Mouse (Mus musculus) heart, embryonic 15.5 days (tissue): Measurements from ENCODE around the gene Olfr195. TPM values are rescaled to one million over a fixed set of nuclear protein-coding genes. Genes with fewer than 3 reads are reported as not detected.
"Not testable (repeated sequence)": the region's sequence is repeated elsewhere in the genome, so short reads cannot be mapped to it uniquely, and the experiment has no call there.

Experiments used
- ATAC-seq: fragments of 200-750 bp; cut with Nextera tagmentation; replicated peaks from 2 replicates; pipeline ENCODE4 v1.8.0; 2017; ENCODE audit warnings: low read depth, moderate TSS enrichment; ENCODE audit not compliant: insufficient number of reproducible peaks, insufficient read depth, low FRiP score
- H3K27ac ChIP-seq: fragments of 300-500 bp; sonication (generic); 2 replicates; pipeline ENCODE4 v1.5.1; 2015; ENCODE audit warnings: mild to moderate bottlenecking, inconsistent platforms
- H3K27me3 ChIP-seq: fragments of 300-500 bp; sonication (generic); 2 replicates; pipeline ENCODE4 v1.6.1; 2015; ENCODE audit warnings: inconsistent platforms
- H3K36me3 ChIP-seq: fragments of 300-500 bp; sonication (generic); 2 replicates; pipeline ENCODE4 v1.6.1; 2015; ENCODE audit warnings: mild to moderate bottlenecking, inconsistent platforms
- H3K4me1 ChIP-seq: fragments of 300-500 bp; sonication (generic); replicated peaks from 2 replicates; pipeline ENCODE4 v1.6.1; 2015; ENCODE audit warnings: inconsistent platforms
- H3K4me2 ChIP-seq: fragments of 300-500 bp; sonication (generic); 2 replicates; pipeline ENCODE4 v1.6.1; 2015; ENCODE audit warnings: inconsistent platforms, mild to moderate bottlenecking, moderate library complexity
- H3K4me3 ChIP-seq: fragments of 300-500 bp; sonication (generic); 2 replicates; pipeline ENCODE4 v1.5.1; 2015; ENCODE audit warnings: mild to moderate bottlenecking, inconsistent platforms
- H3K9ac ChIP-seq: fragments of 300-500 bp; sonication (generic); 2 replicates; pipeline ENCODE4 v1.6.1; 2015; ENCODE audit warnings: mild to moderate bottlenecking, inconsistent platforms
- H3K9me3 ChIP-seq: fragments of 300-500 bp; sonication (generic); replicated peaks from 2 replicates; pipeline ENCODE4 v1.6.1; 2016; ENCODE audit warnings: inconsistent platforms
- WGBS: fragments of 180-500 bp; shearing (Covaris S2); methylation state at CpG from one replicate; pipeline ENCODE4 v1.1.7; 2015; ENCODE audit warnings: mixed read lengths; 5-methylcytosine and 5-hydroxymethylcytosine counted together
- polyA plus RNA-seq: library from polyadenylated mRNA; unstranded; fragments of >200 nt; fragmentation: Nextera tagmentation; extraction: Ambion mirVana; gene quantifications from 2 replicates; pipeline ENCODE4 v1.2.1, GENCODE M21; 2015

The Olfr195 gene
- polyA plus RNA-seq, result not detected in 2 replicates

DNA sequence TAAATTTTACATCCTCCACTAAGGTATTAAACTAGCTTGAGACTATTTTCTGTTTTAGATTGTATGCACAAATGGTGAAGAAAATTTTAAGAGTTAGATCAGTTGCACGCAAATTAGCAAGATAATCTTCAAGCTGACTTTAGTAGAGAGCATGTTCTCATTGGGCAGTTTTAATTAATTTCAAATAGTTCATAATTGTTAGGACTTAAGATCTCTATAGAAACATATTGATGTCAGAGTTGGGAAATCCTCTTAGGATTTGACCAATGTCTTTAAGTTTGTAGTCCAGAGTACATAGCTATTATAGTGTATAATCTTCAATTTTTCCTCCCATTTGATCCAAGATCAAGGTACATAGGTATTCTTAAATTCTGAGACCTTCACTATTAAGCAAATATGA, at the start of gene Olfr195:
TSS of gene Olfr195 (plus strand) at position 301 of the 400 bp plus-strand sequence.
- Histone ChIP-seq H3K27ac (no peak within 1 kb of the TSS), H3K36me3 (no peaks in the 10 kb centered on the region), H3K4me1 (no peaks in the 10 kb centered on the region), H3K27me3 (no peaks in the 10 kb centered on the region), H3K9me3 (no peaks in the 10 kb centered on the region), H3K4me3 (no peak within 1 kb of the TSS), H3K9ac (no peak within 1 kb of the TSS), H3K4me2 (no peak within 1 kb of the TSS)
- WGBS, result 85% methylated on average over 1 of the region's 1 CpGs
- no peak for ATAC-seq

DNA sequence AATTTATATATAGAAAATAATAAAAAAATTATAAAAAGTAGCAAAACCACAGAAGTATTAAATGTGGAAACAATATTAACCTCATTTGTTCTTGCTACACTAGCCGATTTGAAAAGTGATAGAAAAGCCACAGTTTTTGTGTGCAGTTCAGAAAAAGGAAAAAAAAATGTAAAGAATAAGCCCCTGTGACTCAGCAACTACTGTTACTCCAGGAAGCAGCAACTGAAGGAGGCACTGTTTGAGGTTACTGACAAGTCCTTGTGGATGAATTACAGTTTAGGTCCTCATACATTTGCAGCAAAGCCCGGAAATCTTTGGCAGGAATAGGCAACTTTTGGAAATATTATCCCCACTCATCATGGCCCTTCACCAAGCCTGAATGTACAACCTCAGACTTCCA, 41.5 kb upstream of the Olfr195 start:
- Histone ChIP-seq H3K36me3 (no peaks in the 10 kb centered on the region), H3K4me2 (no peak overlapping the region), H3K27me3 (no peaks in the 10 kb centered on the region), H3K4me3 (no peak overlapping the region), H3K4me1 (no peaks in the 10 kb centered on the region), H3K9me3 (no peaks in the 10 kb centered on the region), H3K27ac (no peak overlapping the region), H3K9ac (no peak overlapping the region)
- no peak for ATAC-seq
- WGBS, result 68% methylated on average over 2 of the region's 2 CpGs

DNA sequence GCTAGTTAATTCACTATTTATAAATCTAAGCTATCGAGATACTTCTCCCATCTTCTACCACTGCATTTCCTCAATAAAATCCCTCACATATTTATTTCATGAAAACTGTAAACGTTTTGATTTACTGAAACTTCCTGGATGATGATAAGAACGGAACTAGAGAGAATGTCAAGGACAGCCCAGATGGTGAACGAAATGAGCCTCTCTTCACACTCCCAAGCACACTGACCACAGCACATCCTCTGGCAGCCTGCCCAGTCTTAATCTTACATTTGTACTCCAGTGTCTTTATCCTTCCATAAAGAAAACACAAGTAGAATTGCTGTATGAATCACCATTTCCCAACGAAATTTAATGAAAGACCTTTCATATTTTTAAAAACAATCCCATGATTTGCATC, 38.3 kb upstream of the Olfr195 start:
- H3K9ac ChIP-seq, H3K27me3 ChIP-seq, H3K4me2 ChIP-seq, H3K4me3 ChIP-seq, H3K36me3 ChIP-seq, H3K4me1 ChIP-seq, H3K9me3 ChIP-seq, H3K27ac ChIP-seq, ATAC-seq: not testable (repeated sequence)
- 44% methylated on average over 5 of the region's 5 CpGs for WGBS

DNA sequence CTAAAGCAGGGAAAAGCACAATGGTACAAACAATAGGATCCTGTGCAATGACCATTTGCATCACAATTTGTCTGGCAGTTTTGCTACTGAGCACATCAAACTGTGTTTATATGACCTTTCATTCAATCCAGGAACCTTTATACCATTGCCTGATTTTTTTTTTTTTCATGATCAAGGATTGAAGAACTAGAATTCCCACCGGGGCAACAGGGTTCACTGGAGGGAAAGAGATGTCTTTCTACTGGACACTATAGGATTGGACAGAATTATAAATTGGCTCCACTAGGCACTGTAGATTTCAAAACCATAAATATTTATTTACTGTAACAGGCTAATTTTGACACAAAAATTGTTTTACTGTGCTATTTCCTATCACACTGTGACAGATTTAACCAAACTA, 35.1 kb upstream of the Olfr195 start, which contains the start of gene Olfr193:
TSS of gene Olfr193 (minus strand) at position 101 of the 400 bp plus-strand sequence.
- H3K4me2 ChIP-seq, result no peak within 1 kb of the TSS
- no peak within 1 kb of the TSS for H3K9ac ChIP-seq
- no peak within 1 kb of the TSS for H3K27ac ChIP-seq
- 0 out of 2 replicates have a peak, but pooled peaks cover 2% of the 10 kb centered on the region for H3K9me3 ChIP-seq
- no peaks in the 10 kb centered on the region for H3K36me3 ChIP-seq
- ATAC-seq, result no peak
- H3K4me1 ChIP-seq, result no peaks in the 10 kb centered on the region
- no peak within 1 kb of the TSS for H3K4me3 ChIP-seq
- WGBS, result 74% methylated on average over 1 of the region's 1 CpGs
- H3K27me3 ChIP-seq, result no peaks in the 10 kb centered on the region

DNA sequence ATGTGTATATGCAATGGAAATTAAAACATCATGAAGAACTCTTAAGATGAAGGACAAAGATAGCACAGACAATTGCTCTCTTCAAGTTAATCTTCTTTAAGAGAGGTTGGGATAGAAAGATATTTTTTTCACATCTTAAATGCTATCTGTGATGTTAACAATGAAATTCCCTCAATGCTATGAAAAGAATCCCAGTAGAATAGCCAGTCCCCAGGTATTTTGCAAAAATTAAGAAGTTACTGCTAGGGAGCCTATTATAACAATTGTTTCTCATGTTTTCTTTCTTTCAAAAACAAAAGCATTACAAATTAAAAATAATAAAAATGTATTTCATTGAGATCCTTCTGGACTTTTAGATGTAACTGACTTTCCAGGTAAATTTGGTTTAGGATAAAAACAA, 25.9 kb upstream of the Olfr195 start, which contains the start of gene Olfr194:
TSS of gene Olfr194 (minus strand) at position 101 of the 400 bp plus-strand sequence.
- Histone ChIP-seq H3K9me3 (0 out of 2 replicates have a peak, but pooled peaks cover 2% of the 10 kb centered on the region), H3K4me1 (no peaks in the 10 kb centered on the region), H3K27ac (no peak within 1 kb of the TSS), H3K4me3 (no peak within 1 kb of the TSS), H3K9ac (no peak within 1 kb of the TSS), H3K4me2 (no peak within 1 kb of the TSS), H3K36me3 (no peaks in the 10 kb centered on the region), H3K27me3 (no peaks in the 10 kb centered on the region)
- ATAC-seq, result no peak

DNA sequence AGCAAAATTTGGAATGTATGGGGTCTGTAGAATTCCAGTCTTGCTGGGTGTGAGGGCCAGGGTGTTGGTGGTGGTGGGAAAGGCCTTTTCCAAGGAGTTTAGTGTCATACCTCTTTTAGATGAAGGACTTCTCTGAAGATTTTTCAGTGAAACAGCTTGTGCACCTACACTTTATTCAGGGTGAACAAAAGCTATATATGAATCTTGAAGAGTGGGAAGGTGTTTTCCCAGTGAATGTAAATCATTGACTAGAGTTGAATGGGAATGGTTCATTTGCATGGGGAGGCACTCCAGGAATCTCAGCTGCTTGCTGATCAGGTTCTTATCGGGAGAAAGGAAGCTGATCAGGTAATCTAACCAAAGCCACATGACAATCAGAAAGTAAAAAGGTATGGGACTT, 16.1 kb upstream of the Olfr195 start:
- H3K4me2 ChIP-seq, result no peak overlapping the region
- 72% methylated on average over 1 of the region's 1 CpGs for WGBS
- ATAC-seq, result no peak
- H3K27me3 ChIP-seq, result no peaks in the 10 kb centered on the region
- no peak overlapping the region for H3K4me3 ChIP-seq
- no peak overlapping the region for H3K9ac ChIP-seq
- H3K4me1 ChIP-seq, result no peaks in the 10 kb centered on the region
- no peaks in the 10 kb centered on the region for H3K36me3 ChIP-seq
- H3K9me3 ChIP-seq, result no peaks in the 10 kb centered on the region; the same call in 1 of the 2 replicates
- no peak overlapping the region for H3K27ac ChIP-seq

DNA sequence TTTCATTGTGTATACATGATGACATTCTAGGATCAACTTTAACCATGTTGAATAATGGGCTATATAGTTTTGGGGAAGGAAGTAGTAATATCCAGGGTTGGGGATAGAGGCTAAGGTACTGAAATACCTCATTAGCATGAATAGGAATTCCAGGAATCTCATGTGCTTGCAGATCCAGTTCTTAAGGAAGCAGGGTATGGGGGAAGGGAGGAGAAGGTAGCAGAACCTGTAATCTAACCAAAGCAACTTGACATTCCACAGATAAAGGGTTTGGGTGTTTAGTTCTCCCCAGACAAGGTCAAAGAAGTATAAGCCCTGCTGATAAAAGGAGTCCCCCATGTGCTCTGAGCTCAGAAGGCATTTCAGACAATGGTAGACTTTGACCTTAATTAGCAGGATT, 5.7 kb upstream of the Olfr195 start:
- Histone ChIP-seq H3K9ac (no peak overlapping the region), H3K36me3 (no peaks in the 10 kb centered on the region), H3K4me1 (no peaks in the 10 kb centered on the region), H3K27ac (no peak overlapping the region), H3K27me3 (no peaks in the 10 kb centered on the region), H3K4me2 (no peak overlapping the region), H3K4me3 (no peak overlapping the region), H3K9me3 (no peaks in the 10 kb centered on the region)
- no peak for ATAC-seq

DNA sequence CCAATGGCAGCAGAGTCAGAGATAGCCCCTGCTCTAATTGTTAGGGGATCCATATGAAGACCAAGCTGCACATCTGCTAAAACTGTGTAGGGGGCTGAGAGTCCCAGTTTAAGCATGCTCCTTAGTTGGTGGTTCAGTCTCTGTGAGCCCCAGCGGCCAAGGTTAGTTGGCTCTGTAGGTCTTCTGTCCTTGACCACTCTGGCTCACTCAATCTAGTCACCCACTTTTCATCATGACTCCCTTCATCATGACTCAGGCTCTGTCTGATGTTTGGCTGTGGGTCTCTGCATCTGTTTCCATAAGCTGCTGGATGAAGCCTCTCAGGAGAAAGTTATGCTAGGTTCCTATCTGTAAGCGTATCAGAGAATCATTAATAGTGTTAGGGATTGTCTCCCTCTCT, 5.2 kb downstream of the Olfr195 start:
- WGBS, result 81% methylated on average over 2 of the region's 2 CpGs

DNA sequence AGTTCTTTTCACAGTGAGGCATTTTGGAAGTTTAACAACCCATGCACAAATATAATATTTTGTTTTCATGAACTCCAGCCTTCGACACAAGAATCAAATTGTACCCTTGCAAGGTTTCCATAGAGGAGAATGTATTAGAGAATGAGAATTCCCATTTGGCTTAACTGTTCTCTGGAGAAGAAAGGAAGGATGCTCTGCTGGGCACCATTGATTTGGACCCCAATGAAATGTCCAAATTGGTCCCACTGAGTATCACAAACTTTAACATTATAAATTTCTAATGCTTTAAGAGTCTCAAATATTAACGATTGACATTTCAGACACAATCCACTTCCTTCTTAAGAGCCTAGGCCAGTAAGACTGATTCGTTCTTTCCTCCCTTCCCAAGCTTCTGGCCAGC, 23.5 kb downstream of the Olfr195 start, which contains the start of gene Olfr196:
TSS of gene Olfr196 (minus strand) at position 101 of the 400 bp plus-strand sequence.
- Histone ChIP-seq H3K4me2 (no peak within 1 kb of the TSS), H3K27ac (no peak within 1 kb of the TSS), H3K9ac (no peak within 1 kb of the TSS), H3K4me1 (no peaks in the 10 kb centered on the region), H3K36me3 (no peaks in the 10 kb centered on the region), H3K4me3 (no peak within 1 kb of the TSS), H3K9me3 (no peaks in the 10 kb centered on the region), H3K27me3 (no peaks in the 10 kb centered on the region)
- no peak for ATAC-seq
- 59% methylated on average over 3 of the region's 3 CpGs for WGBS

More for the DNA sequence above, 5.2 kb downstream of the Olfr195 start:
- no peaks in the 10 kb centered on the region for H3K27me3 ChIP-seq
- no peak for ATAC-seq
- no peaks in the 10 kb centered on the region for H3K4me1 ChIP-seq
- no peak overlapping the region for H3K9ac ChIP-seq
- no peaks in the 10 kb centered on the region for H3K36me3 ChIP-seq
- H3K9me3 ChIP-seq, result no peaks in the 10 kb centered on the region
- H3K27ac ChIP-seq, result no peak overlapping the region
- H3K4me3 ChIP-seq, result no peak overlapping the region
- no peak overlapping the region for H3K4me2 ChIP-seq

Other genes starting within 250 kb of the Olfr195 start
- gene Olfr181, start 218.3 kb upstream of the Olfr195 start, polyA plus RNA-seq, result not detected in 2 replicates
- not detected in 2 replicates for gene Olfr180, start 217.7 kb upstream of the Olfr195 start, polyA plus RNA-seq
- gene Olfr183, start 151.7 kb upstream of the Olfr195 start, polyA plus RNA-seq, result not detected in 2 replicates
- gene Olfr186, start 116.8 kb upstream of the Olfr195 start, polyA plus RNA-seq, result not detected in 2 replicates
- not detected in 2 replicates for gene Olfr187, start 107.3 kb upstream of the Olfr195 start, polyA plus RNA-seq
- gene Olfr190, start 69.0 kb upstream of the Olfr195 start, polyA plus RNA-seq, result not detected in 2 replicates
- gene Olfr191, start 57.2 kb upstream of the Olfr195 start, polyA plus RNA-seq, result not detected in 2 replicates
- not detected in 2 replicates for gene Olfr193, start 35.2 kb upstream of the Olfr195 start, polyA plus RNA-seq
- gene Olfr194, start 26.0 kb upstream of the Olfr195 start, polyA plus RNA-seq, result not detected in 2 replicates
- not detected in 2 replicates for gene Olfr196, start 23.4 kb downstream of the Olfr195 start, polyA plus RNA-seq
- gene Olfr198, start 56.5 kb downstream of the Olfr195 start, polyA plus RNA-seq, result not detected in 2 replicates
- not detected in 2 replicates for gene Olfr199, start 72.7 kb downstream of the Olfr195 start, polyA plus RNA-seq
- gene Olfr201, start 125.6 kb downstream of the Olfr195 start, polyA plus RNA-seq, result not detected in 2 replicates
- not detected in 2 replicates for gene Olfr202, start 139.7 kb downstream of the Olfr195 start, polyA plus RNA-seq
- gene Olfr203, start 151.8 kb downstream of the Olfr195 start, polyA plus RNA-seq, result not detected in 2 replicates
- not detected in 2 replicates for gene Olfr204, start 171.2 kb downstream of the Olfr195 start, polyA plus RNA-seq
- gene Olfr205, start 184.1 kb downstream of the Olfr195 start, polyA plus RNA-seq, result not detected in 2 replicates
- gene Olfr206, start 202.2 kb downstream of the Olfr195 start, polyA plus RNA-seq, result not detected in 2 replicates
- gene Olfr209, start 216.9 kb downstream of the Olfr195 start, polyA plus RNA-seq, result not detected in 2 replicates